Mouse (Mus musculus): Measurements from ENCODE around the gene Fgfr2.
"Not testable (repeated sequence)": the region's sequence is repeated elsewhere in the genome, so short reads cannot be mapped to it uniquely, and the experiment has no call there.

The Fgfr2 gene

DNA sequence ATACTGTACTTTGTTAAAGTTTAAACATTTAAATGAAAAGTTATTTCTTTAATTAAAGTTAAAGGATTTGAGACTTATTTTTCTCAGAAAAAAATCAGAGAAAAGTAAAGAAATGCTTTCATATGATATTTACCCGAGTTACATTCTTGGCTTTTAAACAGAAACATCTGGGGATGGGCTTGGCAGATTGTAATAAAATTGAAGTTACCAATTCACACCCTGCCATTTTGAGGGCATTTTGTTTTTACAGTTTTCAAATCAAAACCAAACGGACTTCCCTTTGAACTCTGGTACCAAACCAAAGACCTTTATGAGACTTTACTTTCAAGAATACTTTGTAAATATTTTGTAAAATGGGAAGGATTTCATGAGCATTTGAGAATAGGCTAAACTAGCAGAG, 2697.2 kb downstream of the Fgfr2 start:
- no peak for DNase-seq (ENCODE audit: low read depth, low spot score)

GRCm38 (mm10) chr7:130419961-130420360, 2703.2 kb downstream of the Fgfr2 start:
- DNase-seq (ENCODE audit: low read depth, low spot score), result no peak

DNA sequence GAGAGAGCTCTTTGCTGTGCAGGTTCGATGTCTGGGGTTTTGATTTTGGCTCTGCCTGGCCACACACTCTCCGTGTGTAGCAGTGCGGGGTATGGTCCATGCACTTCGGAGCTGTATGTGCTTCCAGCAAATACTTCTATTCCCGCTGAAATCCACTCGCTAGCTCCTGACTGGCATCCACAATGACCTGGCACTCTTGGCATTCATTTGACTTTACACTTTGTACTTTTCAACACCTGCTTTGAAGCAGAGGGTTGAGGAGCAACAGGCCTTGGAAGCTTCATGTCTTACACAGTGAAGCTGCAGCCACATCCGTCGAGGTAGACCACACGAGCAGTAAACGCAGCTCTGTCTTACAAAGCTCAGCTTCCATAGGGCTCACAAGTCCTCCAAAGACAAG, 2715.5 kb downstream of the Fgfr2 start:
- no peak for DNase-seq (ENCODE audit: low read depth, low spot score)

GRCm38 (mm10) chr7:130403346-130403745, 2719.8 kb downstream of the Fgfr2 start:
- DNase-seq (ENCODE audit: low read depth, low spot score), result no peak

GRCm38 (mm10) chr7:130394697-130395096, 2728.5 kb downstream of the Fgfr2 start:
- no peak for DNase-seq (ENCODE audit: low read depth, low spot score)

GRCm38 (mm10) chr7:130390060-130390459, 2733.1 kb downstream of the Fgfr2 start:
- not testable (repeated sequence) for DNase-seq (ENCODE audit: low read depth, low spot score)

GRCm38 (mm10) chr7:130386308-130386707, 2736.8 kb downstream of the Fgfr2 start:
- DNase-seq (ENCODE audit: low read depth, low spot score), result no peak

- DNase-seq (ENCODE audit: low read depth, low spot score), result no peak
Measured at GRCm38 (mm10) chr7:130385732-130386294, 2737.3 kb downstream of the Fgfr2 start.

GRCm38 (mm10) chr7:130382126-130382525, 2741.0 kb downstream of the Fgfr2 start:
- no peak for DNase-seq (ENCODE audit: low read depth, low spot score)

- DNase-seq (ENCODE audit: low read depth, low spot score), result no peak
Measured at GRCm38 (mm10) chr7:130381387-130381951, 2741.7 kb downstream of the Fgfr2 start.

DNA sequence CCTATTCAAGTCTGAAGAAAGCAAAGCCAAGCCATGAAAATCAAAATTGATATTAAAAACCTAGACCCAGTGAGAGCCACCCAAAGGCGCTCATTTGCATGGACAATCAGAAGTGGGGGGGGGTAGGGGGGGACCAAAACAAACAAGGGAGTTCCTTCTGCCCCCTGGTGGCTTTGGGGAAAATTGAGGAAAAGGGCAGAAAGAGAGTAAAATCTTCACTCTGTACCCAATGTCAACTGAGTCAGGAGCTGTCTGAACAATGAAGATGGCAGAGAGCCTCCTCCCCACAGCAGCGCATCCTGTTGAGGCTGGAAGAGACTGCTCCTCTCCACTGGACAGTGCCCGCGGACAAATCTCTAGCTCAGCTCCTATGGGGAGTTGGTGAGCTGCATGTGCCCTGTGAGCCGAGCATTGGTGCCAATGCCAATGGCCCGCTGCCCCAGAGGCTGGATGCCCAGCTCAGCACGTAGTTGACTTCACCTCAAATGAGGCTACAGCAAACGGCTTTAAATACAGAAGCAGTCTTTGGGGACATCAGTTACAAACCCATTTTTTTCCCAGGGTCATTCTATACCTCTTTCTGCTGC, 2742.3 kb downstream of the Fgfr2 start:
- no peak for DNase-seq (ENCODE audit: low read depth, low spot score)

DNA sequence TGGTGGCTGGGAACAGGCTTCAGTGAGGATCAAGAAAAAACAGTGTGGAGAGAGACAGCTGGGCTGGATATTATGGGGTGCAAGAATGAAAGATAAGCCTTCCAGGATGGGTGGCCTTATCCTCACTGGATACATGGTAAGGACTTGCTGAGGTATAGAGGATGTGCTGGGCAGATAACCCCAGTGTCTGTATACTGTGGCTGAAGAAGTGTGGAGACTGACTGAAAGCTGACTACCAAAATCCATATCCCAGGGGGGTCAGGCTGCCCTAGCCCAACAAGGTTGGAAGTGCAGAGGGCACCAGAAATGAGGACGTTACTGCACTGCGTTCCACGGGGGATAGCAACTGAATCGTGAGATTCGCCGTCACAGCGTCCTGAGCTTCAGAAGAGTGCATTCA, 2742.8 kb downstream of the Fgfr2 start:
- no peak for DNase-seq (ENCODE audit: low read depth, low spot score)

DNA sequence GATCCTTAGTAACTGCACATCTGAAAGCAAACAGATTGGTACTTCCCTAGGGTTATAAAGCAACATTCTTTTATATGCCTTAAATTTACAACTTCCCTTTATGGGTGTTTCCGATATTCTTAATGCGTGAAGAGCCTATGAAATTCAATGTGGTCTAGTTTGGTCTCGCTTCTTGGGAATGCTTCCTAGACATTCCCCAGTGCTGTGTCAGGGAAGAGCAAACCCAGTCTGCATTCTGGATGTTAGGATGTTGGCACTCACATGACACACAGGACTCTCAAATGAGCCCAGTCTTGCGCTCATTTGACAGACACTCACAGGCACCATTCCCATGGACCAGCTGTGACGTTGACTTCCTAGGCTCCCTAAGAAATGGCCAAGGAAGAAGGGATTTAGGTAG, 2743.3 kb downstream of the Fgfr2 start:
- DNase-seq (ENCODE audit: low read depth, low spot score), result no peak

- no peak for DNase-seq (ENCODE audit: low read depth, low spot score)
Measured at GRCm38 (mm10) chr7:130378308-130378707, 2744.8 kb downstream of the Fgfr2 start.

GRCm38 (mm10) chr7:130374311-130374710, 2748.8 kb downstream of the Fgfr2 start:
- DNase-seq (ENCODE audit: low read depth, low spot score), result no peak

- DNase-seq (ENCODE audit: low read depth, low spot score), result no peak
Measured at GRCm38 (mm10) chr7:130368827-130369641, 2754.1 kb downstream of the Fgfr2 start.

DNA sequence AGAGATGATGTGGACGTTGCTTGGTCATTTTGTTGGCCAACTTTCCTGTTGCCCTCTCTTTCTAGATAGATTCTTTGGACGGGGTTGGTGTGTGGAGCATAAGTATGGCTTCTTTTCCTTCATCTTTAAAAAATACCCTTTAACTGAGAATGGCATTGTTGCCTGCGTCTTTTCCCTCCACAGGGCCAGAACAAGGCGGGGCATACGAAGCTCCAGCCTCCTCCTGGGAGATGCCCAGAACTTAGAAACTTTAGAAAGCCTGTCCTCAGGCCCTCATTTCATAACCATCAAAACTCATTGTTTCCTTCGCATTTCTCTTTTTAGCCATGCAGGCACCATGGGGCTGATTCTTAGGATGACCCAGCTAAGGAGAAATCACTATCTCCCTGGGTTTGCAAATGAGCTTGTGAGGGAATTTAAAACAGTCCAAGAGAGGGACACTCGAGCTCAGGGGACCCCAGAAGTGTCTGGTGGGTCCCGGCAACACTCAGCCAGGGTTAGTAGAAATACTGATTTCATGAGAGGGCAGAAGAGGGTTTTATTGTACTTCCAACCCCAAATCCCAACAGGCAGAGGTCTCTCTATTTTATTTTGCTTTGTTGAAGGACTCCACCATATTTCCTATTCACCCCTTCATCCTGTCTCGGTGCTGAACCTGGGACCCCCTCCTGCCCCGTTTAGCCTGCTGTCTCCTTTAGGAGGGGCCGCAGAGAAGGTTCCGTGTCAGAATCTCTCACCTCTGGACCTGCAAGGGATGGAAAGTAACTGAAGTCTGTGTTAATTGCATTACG, 2754.9 kb downstream of the Fgfr2 start:
- no peak for DNase-seq (ENCODE audit: low read depth, low spot score)

GRCm38 (mm10) chr7:130367222-130368035, 2755.7 kb downstream of the Fgfr2 start:
- DNase-seq (ENCODE audit: low read depth, low spot score), result no peak

DNA sequence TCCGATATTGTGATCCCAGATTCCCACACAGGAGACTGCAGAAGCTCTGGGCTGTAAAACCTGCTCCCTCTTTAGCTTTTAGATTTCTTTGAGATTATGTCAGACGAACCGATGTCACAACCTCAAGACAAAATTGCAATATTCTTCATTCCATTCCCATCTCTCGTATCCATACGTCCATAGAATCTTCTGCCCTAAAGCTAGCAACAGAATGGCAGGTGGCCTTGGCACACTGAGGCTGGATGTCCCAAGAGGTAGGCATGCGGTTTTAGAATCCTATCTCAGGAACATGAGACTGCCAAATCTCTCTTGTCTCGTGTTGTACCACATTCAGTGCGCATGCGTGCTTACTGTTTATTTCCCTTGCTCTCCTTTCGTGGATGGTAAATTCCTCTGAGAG, 2757.4 kb downstream of the Fgfr2 start:
- no peak for DNase-seq (ENCODE audit: low read depth, low spot score)

DNA sequence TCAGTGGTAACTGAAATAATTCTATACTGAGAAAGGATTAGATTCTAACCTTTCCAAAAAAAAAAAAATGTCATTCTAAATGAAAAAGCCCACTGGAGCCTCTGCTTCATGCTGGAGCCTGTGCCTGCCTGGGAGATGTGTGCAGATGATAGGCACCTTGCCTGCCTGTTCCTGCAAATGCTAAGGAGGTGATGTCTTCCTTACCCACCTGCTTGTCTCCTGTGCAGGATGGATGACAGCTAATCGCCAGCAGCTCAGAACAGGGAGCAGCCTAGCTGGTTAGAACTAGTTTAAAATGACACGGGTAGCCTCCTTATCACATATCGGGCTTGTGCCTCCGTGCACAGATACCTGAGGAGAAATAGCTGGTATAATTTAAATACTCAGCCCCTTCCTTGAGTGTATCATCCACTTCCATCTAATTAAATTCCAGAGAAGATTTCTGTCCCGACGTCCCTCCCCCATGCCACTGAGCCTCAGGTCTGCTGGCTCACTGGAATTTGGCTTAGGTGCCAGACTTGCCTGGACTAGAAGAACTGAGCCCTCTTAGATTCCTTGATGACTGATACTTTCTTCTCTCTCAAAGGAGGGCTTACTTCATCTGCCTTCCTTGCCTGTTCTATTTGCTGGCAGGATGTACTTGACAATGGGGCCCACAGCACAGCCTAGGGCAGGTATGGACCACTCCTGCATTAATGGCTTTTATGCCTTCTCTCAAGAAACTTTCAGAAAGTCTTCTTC, 2782.6 kb downstream of the Fgfr2 start:
- DNase-seq (ENCODE audit: low read depth, low spot score), result no peak

Data from CD4-positive, CD25-positive, alpha-beta regulatory T cell, adult 2 months (primary cell).